Mouse (Mus musculus): ENCODE data around the gene Syt16. TPM values are rescaled to one million over a fixed set of nuclear protein-coding genes. Genes with fewer than 3 reads are reported as not detected.

Syt16 gene
- total RNA-seq, 2 experiments from 2014 or later, result 0.93 to 1.7 TPM

DNA sequence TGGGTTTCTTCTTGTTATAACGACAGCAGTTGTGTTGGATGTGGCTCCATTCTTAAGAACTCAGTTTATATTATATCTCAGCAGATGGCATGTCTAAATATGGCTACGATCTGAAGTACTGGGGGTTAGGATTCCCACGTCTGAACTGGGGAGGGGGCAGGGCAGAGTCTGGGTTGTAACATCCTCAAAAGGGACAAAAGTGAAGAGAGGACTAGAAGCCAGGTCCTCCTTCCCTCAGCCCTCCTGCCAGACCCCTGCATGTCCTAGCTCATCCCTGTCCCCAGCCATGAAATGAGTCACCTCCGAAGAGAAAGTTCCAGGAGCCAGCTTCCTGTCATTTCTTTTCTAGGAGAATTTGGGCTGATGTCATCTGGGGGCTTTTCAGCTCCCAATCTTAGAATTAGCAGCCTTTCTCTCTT lies 111.2 kb downstream of the Syt16 start:
- no peak for DNase-seq

- DNase-seq, result no peak
Observed at GRCm38 (mm10) chr12:74109462-74110068, 112.1 kb downstream of the Syt16 start.

GRCm38 (mm10) chr12:74116825-74117224 lies 119.4 kb downstream of the Syt16 start:
- DNase-seq, result peak; percentile 7

DNA sequence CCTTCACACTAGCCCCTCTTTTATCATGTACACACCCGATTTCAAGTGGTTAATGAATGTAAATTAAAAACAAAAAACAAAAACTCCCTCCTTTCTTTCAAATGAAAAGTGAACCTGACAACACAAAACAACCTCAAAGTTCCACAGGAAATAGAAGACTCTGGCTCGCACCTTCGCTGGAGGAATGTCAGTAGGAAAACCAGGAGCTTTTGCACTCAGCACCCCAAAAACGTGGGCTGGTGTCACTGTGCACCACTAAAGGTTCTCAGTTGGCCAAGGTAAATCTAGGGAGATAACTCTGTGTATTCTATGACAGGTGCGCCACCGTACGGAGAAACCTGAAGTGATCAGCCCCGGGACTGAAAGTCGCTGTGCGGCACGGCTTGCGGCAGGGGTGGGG lies 128.3 kb downstream of the Syt16 start:
- no peak for DNase-seq

GRCm38 (mm10) chr12:74128229-74128628 lies 130.8 kb downstream of the Syt16 start:
- DNase-seq, result no peak

- DNase-seq, result no peak
Observed at GRCm38 (mm10) chr12:74131790-74132189, 134.3 kb downstream of the Syt16 start.

DNA sequence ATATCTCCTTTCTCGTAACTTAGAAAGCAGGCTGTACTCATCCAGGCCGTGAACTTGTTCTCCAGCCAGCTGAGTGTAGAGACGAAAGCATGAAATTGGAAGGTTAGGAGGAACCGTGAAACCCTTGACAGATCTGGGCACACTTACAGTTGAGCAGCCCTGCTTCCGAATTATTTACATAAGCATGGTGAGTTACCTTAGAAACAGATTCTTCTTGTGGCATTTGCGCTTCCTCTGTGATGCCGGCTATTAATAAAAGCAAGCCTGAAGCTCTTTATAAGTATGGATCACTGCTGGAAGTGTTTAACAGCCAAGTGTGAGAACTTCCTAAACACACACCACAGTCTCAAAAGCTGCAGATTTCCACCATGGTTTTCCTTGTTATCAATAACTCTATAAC lies 144.7 kb downstream of the Syt16 start:
- DNase-seq, result no peak

DNA sequence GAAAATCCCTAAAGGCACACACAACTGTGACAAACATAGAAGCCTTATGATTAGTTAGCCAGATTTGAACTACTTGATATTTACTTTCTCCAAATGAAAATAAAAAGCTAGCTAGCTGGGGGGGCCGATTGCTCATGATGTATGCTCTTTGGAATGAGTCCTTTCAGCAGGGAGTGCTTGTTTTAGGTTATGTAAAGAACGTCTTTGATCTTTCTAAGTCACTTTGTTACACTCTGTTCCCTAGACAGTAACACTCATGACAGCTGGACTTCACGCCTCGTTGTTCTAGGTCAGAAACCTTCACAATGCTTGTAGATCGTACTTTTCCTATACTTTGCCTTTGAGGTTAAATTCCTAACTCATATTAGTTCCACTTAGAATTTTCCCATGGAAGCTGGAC lies 146.9 kb downstream of the Syt16 start:
- DNase-seq, result no peak

DNA sequence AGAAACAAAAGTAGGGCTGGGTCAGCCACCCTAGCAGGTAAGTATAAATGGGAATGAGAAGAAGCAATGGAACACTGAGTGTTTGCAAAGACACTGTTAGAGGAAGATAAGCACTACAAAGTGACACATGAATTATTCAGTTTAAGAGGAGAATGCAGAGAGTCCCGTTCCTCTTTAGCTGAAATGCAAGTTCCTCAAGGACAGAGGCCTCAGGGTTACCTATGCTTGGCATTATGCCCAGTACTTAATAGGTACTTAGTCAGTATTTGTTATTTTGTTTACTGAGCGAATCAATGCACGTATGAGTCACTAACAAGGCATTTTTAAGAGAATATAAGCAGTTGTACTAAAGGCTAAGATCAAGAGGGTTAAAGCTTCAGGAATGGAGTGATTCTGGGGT lies 163.3 kb downstream of the Syt16 start:
- no peak for DNase-seq

- no peak for DNase-seq
Observed at GRCm38 (mm10) chr12:74163080-74163479, 165.6 kb downstream of the Syt16 start.

DNA sequence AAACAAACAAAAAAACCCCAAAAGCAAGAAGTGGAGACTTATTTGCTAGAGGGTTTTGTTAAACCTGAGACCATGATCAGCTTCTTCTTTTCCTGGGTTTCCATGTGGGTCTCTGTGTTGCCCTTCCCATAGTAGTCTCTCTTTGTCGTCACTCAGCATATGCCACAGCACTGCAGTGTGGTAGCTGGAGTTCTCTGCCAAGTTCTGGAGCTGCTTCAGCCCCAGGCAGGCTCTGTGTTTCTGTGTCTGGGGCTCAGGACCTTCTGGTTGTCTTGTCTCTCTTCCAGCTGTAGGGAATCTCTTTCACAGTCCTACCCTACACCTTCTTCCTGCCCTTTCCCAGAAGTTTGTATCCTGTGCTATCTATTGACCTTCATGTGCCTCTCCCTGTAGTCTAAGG lies 173.8 kb downstream of the Syt16 start:
- DNase-seq, result no peak

DNA sequence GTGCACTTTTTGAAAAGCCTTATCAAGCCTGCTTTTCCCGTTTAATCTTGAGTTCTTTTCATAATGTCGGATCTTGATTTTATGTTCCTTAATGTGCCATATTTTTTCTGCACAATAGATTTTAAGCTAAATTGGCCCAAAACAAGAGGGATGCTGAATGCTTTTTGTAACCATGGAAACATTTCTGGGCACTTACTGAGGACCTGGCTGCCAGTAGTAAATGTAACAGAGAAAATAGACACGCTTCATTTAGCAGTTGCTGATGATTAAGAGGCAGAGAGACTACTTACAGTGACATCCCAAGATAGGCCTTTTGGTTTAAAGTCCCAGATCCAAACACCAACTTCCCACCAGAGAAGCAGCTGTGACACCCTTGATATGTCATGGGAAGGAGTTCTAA lies 176.4 kb downstream of the Syt16 start:
- DNase-seq, result no peak

- DNase-seq, result peak; percentile 4
Observed at GRCm38 (mm10) chr12:74184596-74184995, 187.1 kb downstream of the Syt16 start.

- no peak for DNase-seq
Observed at GRCm38 (mm10) chr12:74188243-74188785, 190.9 kb downstream of the Syt16 start.

GRCm38 (mm10) chr12:74188815-74189214 lies 191.4 kb downstream of the Syt16 start:
- DNase-seq, result no peak

- DNase-seq, result no peak
Observed at GRCm38 (mm10) chr12:74189840-74190239, 192.4 kb downstream of the Syt16 start.

DNA sequence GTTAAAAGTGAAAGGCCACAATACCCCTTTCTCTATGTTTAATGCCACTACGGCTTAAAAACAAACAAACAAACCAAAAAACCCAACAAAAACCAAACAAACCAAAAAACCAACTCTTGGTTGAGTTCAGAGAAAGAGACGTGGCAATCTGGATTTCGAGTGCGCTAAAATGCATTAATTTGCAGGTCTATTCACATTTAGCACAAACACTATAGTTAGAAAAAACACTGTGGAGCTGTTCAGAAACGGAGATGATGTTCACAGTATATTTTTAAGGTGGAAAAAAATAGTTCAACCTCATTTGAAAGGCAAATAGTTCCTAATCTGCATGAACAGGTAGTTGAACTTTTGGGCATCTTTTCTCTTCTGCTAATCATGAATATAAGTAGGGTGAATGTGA lies 192.8 kb downstream of the Syt16 start:
- DNase-seq, result no peak

DNA sequence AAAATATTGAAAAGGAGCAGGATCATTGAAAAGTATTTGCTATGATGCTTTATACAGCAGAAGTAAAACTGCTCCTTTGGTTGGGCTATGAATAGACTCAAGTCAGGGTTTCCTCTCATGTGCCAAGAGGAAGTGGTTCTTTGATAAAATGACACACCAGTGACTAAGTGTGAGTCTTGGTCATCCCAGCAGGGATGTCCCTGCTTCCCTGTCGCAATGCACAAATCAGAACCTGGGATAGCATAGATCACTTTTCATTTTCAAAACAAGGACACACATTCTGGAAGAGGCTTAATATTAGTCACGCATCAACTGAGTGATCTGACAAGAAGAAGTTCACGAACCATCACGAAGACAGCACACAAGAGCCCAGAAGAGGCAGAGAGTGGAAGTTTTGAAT lies 195.1 kb downstream of the Syt16 start:
- peak; percentile 20 for DNase-seq

DNA sequence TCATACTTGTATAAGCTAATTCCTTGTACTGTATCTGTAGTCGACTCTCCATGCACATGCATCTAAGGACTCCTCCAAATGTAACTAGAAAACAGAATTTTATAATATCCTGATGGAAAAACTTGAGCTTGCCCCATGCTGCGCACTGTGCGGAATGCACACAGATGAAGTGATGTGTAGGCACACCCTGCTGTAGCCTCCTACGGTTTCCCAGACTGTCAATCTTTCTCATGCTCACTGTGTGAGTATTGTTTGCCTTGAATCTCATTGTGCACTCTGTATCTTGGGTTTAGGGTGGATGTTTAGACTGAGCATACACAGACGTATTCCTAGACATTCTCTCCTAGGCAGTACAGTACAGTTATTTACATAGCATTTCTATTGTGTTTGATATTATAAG lies 203.9 kb downstream of the Syt16 start:
- DNase-seq, result no peak

DNA sequence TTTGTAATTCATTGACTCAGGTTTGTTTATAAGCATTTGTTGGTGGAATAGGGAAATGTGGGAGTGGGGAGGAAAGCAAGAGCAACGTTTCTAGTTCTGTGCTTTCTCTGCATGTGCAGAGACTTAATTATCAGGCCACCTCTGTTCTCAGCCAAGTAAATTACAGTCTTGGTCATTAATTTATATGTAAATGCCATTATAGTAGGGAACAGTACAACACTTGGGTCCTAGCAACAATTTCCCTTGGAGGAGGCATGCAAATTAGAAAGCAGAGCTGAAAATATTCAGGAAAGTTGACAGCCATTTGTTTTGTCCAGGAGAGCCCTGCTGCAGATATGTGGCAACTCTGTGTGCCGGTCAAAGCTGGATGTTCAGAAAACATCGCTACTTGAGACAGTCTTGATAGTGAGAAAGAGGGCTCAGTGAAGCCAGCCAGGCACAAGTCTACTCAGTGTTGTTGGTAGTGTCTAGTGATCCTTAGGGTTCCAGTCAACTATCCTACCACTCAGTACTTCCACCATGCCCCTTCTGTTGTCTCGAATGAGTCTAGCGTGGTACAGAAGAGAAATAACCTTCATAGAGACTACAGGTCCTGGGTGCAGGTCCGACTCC lies 205.1 kb downstream of the Syt16 start:
- DNase-seq, result no peak

DNA sequence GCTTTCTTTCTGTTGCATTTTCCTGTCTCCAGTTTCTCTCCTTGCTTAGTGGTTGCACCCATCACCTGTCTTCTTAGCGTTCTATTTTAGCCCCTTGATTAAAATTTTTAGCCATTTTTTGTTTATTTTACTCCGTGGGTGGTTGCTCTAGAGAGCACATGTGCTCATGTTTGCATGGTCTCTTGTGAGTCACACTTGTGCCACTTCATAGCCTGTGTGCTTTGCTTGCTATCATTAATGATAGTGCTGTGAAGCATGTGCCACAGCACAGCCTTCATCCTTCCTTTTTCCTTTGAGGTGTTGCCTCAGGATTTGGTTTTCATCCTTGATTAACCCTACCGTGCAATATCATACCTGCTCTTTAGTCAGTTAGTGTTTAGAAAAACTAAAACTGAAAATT lies 214.7 kb downstream of the Syt16 start:
- no peak for DNase-seq

- DNase-seq, result no peak
Observed at GRCm38 (mm10) chr12:74216103-74216728, 218.8 kb downstream of the Syt16 start.

DNA sequence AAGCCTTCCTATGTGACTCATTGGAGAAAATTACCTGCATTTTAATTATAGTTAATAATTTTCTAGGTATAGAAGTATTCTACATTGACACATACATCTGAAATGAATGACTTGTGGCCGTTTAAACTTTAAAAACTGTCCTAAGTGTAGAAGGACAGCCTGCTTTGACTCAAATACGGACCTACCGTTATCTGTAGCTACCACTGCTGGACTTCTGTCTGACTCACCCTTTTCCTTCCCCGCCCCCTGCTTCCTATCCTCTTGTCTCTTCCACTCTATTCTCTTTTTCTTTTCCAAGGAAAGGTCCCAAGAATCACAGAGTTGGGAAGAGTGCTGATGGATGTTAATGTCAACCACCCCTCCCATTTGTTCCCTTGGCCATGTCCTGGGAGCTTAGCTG lies 222.4 kb downstream of the Syt16 start:
- DNase-seq, result no peak

DNA sequence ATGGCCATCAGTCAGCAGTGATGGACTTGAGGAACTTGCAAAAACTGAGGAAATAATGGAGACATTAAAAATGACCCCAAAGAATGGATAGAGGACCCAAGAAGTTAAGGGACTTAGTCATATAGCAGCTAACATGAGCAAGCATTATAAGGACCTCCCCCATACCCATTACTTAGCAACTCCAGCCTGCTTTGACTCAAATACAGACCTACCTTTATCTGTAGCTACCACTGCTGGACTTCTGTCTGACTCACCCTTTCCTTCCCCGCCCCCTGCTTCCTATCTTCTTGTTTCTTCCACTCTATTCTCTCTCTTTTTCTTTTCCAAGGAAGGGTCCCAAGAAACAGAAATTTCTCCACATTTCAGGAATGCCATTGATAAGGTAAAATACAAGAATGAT lies 223.2 kb downstream of the Syt16 start:
- no peak for DNase-seq

All from adrenal gland, postnatal 10 days (tissue).